Mouse (Mus musculus): ENCODE measurements around the gene Cdc37l1.
A peak's percentile ranks its signal among the peaks of the same experiment; 100 is the strongest.

Gene Cdc37l1

GRCm38 (mm10) chr19:29046961-29047333 is 56.8 kb downstream of the Cdc37l1 start:
- peak; percentile 13 for DNase-seq (ENCODE audit: low spot score)

- DNase-seq (ENCODE audit: low spot score): peak; percentile 36
Measured at GRCm38 (mm10) chr19:29047334-29048170, 57.4 kb downstream of the Cdc37l1 start, which contains the start of gene Ak3. Gene Ak3, minus strand, starts transcription at chr19:29047961.

DNA sequence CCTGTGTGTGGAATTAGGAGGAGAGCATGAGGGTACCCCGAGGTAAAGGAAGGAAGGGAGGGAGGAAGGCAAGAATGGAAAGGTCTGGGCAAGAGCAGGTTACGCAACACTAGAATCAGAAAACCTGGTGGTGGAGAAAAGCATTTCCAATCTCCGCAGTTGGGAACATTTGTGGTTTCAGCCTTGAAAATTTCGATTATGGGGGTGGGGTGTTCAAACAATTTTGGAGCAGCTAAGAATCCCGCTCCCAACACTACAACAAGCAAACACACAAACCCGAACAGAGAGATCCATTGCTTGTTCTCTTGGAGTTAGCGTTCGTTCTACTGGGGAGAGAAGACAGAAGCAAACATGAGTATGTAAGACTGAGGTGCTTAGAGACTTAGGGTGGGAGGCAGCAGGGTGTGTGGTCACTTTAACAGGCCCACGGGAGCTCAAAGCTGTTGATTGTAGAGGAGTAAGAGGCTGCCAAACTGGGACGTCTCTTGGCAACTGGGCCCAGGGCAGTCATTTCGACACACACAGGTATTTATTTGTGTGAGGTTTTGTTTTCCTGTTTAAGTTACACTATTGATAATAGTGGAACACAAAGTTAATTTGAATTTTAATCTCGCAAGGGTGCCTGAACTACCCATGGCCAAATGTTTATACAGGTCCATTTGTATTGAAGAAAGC is 59.4 kb downstream of the Cdc37l1 start:
- no peak for DNase-seq (ENCODE audit: low spot score)

- no peak for DNase-seq (ENCODE audit: low spot score)
Measured at GRCm38 (mm10) chr19:29050186-29050980, 60.2 kb downstream of the Cdc37l1 start.

DNA sequence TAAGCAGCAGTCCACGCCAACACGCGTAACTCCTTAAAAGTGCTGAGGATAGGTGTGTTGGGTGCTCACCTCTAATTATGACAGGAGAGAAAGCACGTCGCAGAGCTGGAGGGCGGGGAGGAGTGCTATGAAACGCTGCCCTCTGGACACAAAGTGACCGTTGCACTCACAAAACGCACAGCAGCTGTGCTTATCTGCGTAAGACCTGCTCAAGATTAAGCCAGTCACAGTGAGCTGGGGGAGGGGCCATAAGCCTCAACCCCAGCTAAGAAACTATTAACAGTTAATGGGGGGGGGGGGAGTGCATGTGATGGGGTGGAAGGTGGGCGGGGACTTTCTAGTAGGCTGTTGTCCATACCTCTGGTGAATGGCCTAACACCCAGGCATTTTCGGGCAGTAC is 62.6 kb downstream of the Cdc37l1 start:
- DNase-seq (ENCODE audit: low spot score): no peak

DNA sequence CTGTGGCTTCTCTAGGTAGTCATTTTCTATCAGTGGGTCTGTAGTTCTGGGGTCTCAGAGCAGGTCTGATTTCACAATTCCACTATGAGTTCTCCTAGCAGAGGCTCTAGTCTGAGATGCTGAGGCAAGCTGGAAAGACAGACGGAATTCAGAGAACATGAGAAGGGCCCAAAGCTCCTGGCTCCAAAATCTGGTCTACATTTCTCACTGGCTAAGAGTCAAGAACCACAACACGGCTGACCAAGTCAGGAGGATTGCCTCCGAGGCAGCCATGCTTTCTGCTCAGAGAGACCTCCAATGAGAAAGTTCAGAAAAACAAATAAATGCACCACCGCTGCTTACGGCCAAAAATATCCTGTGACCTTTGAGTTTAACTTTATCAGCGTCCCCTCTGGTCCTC is 64.4 kb downstream of the Cdc37l1 start:
- DNase-seq (ENCODE audit: low spot score): no peak

DNA sequence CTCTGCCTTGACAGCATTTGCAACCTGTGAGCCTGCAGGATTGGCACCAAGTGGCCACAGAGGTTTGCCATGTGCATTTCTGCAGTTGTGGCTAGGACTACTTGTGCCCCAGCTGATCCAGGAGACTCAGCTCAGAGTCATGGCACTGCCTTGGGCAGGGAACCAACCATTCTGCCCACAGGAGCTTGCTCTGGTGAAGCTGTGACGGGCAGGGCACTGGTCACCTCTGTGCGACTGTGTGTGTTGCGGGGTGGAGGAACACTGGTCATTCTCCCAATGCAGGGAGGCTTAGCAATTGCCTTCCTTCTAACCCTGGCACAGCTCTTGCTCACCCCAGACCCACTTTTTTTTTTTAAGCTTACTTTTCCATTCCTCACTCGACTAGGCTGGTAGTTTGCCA is 65.3 kb downstream of the Cdc37l1 start:
- no peak for DNase-seq (ENCODE audit: low spot score)

DNA sequence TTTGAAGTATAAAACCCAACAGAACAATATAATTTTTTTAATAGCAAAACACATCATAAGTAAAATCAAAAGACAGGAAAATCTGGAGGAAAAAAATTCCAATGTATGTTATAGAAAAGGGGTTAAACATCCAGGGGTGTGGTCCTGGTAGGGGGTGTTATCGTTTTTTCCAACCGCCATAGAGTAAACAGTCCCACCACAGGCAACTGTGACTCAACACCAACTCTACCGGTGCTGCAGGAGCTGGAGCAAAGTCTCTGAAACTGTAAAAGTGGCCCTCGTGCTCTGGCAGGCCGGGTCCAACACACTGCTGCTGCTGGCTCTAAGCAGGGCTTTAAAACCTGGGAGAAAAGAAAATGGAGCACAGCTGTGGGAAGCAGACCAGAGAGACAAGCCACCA is 68.6 kb downstream of the Cdc37l1 start:
- DNase-seq (ENCODE audit: low spot score): no peak

- no peak for DNase-seq (ENCODE audit: low spot score)
Measured at GRCm38 (mm10) chr19:29059688-29060087, 69.5 kb downstream of the Cdc37l1 start.

DNA sequence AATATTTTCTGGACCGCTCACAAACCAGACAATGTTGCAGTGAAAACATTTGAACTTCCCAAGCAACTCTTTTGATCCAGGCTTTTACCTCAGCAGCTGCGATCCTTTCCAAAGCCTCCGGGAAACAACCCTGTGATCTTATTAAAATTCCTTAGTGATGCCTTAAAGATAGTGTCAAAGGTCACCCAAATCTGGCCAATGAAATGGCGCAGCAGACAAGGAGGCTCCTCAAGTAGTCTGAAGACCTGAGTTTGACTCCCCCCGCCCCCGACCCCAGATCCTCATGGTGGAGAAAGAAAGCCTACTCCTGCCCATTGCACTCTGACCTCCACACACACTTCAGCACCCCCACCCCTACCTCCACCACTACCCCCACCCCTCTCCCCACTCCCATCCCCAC is 70.1 kb downstream of the Cdc37l1 start:
- no peak for DNase-seq (ENCODE audit: low spot score)

GRCm38 (mm10) chr19:29063009-29063408 is 72.9 kb downstream of the Cdc37l1 start:
- no peak for DNase-seq (ENCODE audit: low spot score)

GRCm38 (mm10) chr19:29063577-29064363 is 73.6 kb downstream of the Cdc37l1 start:
- peak; percentile 99 for DNase-seq (ENCODE audit: low spot score)

DNA sequence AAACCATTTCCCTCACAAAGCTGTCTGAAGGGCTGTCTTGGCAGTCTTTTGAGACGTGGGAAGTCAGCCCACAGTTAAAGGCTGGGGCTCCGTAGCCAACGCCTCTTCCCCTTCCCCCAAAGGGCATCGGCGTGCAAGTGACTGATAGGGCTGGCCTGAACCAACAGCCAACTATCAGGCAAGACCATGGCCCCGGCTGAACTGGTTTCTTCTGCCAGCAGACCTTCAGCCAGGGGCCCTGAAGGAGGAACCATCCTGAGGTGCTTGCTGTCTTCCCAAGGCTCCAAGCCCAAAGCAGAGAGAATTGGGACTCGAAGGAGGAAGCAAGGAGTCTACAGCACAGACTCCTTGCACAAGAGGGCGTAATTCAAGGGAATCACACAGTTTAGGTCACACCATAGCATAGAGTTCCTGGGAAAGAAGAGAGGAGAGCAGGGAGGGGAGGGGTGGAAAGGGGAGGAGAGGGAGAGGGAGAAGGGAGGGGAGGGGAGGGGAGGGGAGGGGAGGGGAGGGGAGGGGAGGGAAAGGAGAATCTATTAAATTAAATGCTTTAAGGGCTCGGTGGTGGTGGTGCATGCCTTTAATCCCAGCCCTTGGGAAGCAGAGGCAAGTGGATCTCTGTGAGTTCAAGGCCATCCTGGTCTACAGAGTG is 74.4 kb downstream of the Cdc37l1 start:
- DNase-seq (ENCODE audit: low spot score): peak; percentile 92

DNA sequence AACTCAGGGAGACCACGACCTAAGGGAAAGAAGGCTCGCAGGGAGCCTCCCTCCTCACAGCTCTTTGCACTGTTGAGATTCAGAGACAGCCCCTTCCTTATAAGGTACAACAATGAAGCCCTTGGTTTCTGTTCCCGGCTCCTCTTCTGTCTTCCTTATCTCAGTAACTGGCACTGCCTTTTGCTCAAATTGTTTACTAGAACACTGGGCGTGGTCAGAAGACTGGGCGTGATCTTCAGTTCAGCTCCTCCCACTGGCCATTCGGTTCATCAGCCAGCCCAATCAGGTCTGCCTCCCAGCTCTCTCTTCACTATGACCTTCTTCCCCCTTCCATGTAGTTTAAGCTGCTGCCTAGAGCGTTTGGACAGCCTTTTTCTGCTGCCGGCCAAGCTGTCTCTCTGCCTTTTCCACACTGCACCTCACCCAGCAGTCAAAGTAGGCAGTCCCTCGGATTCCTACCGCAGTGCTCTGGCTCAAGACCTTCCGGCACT is 76.9 kb downstream of the Cdc37l1 start:
- DNase-seq (ENCODE audit: low spot score): peak; percentile 96

- no peak for DNase-seq (ENCODE audit: low spot score)
Measured at GRCm38 (mm10) chr19:29069195-29069594, 79.0 kb downstream of the Cdc37l1 start.

GRCm38 (mm10) chr19:29074802-29075201 is 84.7 kb downstream of the Cdc37l1 start:
- DNase-seq (ENCODE audit: low spot score): no peak

All from c-Kit-positive CD71-positive TER-119-positive erythroid progenitor cells, embryonic 14.5 days (primary cell).